9 mouse cellular contexts compared by ENCODE assay signal in genomic region chr3:21988010-21988531, GRCm38 (mm10).
DNase-seq lines count a peak whose midpoint lies in the region; ATAC-seq lines count a peak whose summit lies in the region.
"Had no signal": no experiment of that assay in that cellular context is flagged by ENCODE, and none has a peak within 500 bp of the region (broad histone marks: within the 10 kb centered on the region; RNA-seq: fewer than 3 reads in every experiment).

No protein-coding gene starts in this region.

- H3K9ac ChIP-seq in kidney, embryonic 15.5 days, result no peak overlapping the region

- H3K4me1 ChIP-seq in kidney, embryonic 15.5 days, result peaks cover 23% of the 10 kb centered on the region; the same call in 1 of the 2 replicates

- DNase-seq in frontal cortex, postnatal 14 days (ENCODE audit: low spot score in 2 of 2), result no peak
- peak; percentile 93 for DNase-seq in MEL-GATA-1-ER (ENCODE audit: extremely low read depth, low read depth)
- peak; percentile 10 to 15 for DNase-seq in left cerebral cortex, postnatal 14 days (ENCODE audit: low spot score in 2 of 2)
- DNase-seq in skeletal muscle tissue, adult 2 months (ENCODE audit: low read depth, low spot score), result peak; percentile 30
- DNase-seq in urinary bladder, adult 18-20 months (ENCODE audit: low spot score in 2 of 2), result no peak
- no peak for DNase-seq in gastrocnemius, adult 8-10 months (ENCODE audit: low spot score in 2 of 2)

- no peaks in the 10 kb centered on the region for H3K27me3 ChIP-seq in kidney, embryonic 15.5 days

- no peak overlapping the region for H3K4me3 ChIP-seq in kidney, embryonic 15.5 days (replicated peaks)
- H3K4me3 ChIP-seq: erythroblast, embryonic 14.5 days had no signal

- no peaks in the 10 kb centered on the region for H3K9me3 ChIP-seq in kidney, embryonic 15.5 days (replicated peaks)

- peak; percentile 80 for ATAC-seq in frontal cortex, adult (ENCODE audit: low TSS enrichment)
- no peak for ATAC-seq in kidney, embryonic 15.5 days (replicated peaks; ENCODE audit: low FRiP score)

- intact Hi-C loops in left cerebral cortex, postnatal 14 days (cut with DNase I), result loop anchor here (5.0 kb wide), 1 partner anchor 89 kb away; the partner anchor contains the start of gene Tbl1xr1

- no peak overlapping the region for H3K27ac ChIP-seq in kidney, embryonic 15.5 days

- 74% methylated on average over 8 of the region's 8 CpGs for WGBS in kidney, embryonic 15.5 days

- no peak overlapping the region for H3K4me2 ChIP-seq in kidney, embryonic 15.5 days

- H3K36me3 ChIP-seq in kidney, embryonic 15.5 days, result no peaks in the 10 kb centered on the region

Comparison
In these comparisons a context has a peak if more than half of its experiments do, and no peak if none do; other contexts are left out.
1. DNase-seq: peak in MEL-GATA-1-ER (single experiment), left cerebral cortex, postnatal 14 days (2 of 2) and skeletal muscle tissue, adult 2 months (single experiment); none in frontal cortex, postnatal 14 days (0 of 2), urinary bladder, adult 18-20 months (0 of 2) and gastrocnemius, adult 8-10 months (0 of 2).